Mouse (Mus musculus) small intestine, adult 2 months (tissue): ENCODE results near the gene Bckdhb. TPM values are rescaled to one million over a fixed set of nuclear protein-coding genes. Genes with fewer than 3 reads are reported as not detected.

Source experiments
- H3K27ac ChIP-seq: fragments of 200-500 bp; 2 replicates; pipeline ENCODE4 v1.5.1; 2012; ENCODE audit warnings: low read depth, low read length, control low read depth, inconsistent platforms; ENCODE audit not compliant: insufficient read depth
- H3K27me3 ChIP-seq: fragments of 200-500 bp; 2 replicates; pipeline ENCODE4 v1.6.1; 2012; ENCODE audit warnings: mild to moderate bottlenecking, moderate library complexity, low read length, inconsistent platforms; ENCODE audit not compliant: control insufficient read depth, insufficient read depth
- H3K36me3 ChIP-seq: fragments of 200-500 bp; 2 replicates; pipeline ENCODE4 v1.6.1; 2012; ENCODE audit warnings: mild to moderate bottlenecking, low read length, control low read depth, inconsistent platforms; ENCODE audit not compliant: control insufficient read depth, insufficient read depth
- H3K4me1 ChIP-seq: fragments of 200-500 bp; 2 replicates; pipeline ENCODE4 v1.6.1; 2012; ENCODE audit warnings: low read length, inconsistent platforms, mixed read lengths; ENCODE audit not compliant: control insufficient read depth, insufficient read depth, insufficient read length
- H3K4me3 ChIP-seq: fragments of 200-500 bp; 2 replicates; pipeline ENCODE4 v1.5.1; 2012; ENCODE audit warnings: low read depth, mild to moderate bottlenecking, control low read depth, inconsistent platforms, low read length, moderate library complexity
- CTCF ChIP-seq: fragments of 200-500 bp; IDR thresholded peaks from 2 replicates; pipeline ENCODE4 v1.5.1; 2012; ENCODE audit warnings: low read depth, mild to moderate bottlenecking, control low read depth, inconsistent platforms, low read length, moderate library complexity, mixed read lengths; ENCODE audit not compliant: insufficient replicate concordance, insufficient read length; ENCODE audit errors: extremely low read depth
- POLR2A ChIP-seq: fragments of 200-500 bp; IDR thresholded peaks from 2 replicates; pipeline ENCODE4 v1.6.1; 2012; ENCODE audit warnings: low read depth, mild to moderate bottlenecking, control low read depth, inconsistent platforms, low read length, moderate library complexity
- WGBS: fragments of 180-500 bp; shearing (Covaris S2); methylation state at CpG from one replicate; pipeline ENCODE4 v1.1.7; 2018; 5-methylcytosine and 5-hydroxymethylcytosine counted together
- polyA plus RNA-seq: library from polyadenylated mRNA; depleted of rRNA; stranded (reverse); fragments of >200 nt; gene quantifications from 2 replicates; pipeline ENCODE4 v1.2.3, GENCODE M21; 2012; rRNA removed

The Bckdhb gene
- 2.3 and 3.2 TPM in 2 replicates for polyA plus RNA-seq

DNA sequence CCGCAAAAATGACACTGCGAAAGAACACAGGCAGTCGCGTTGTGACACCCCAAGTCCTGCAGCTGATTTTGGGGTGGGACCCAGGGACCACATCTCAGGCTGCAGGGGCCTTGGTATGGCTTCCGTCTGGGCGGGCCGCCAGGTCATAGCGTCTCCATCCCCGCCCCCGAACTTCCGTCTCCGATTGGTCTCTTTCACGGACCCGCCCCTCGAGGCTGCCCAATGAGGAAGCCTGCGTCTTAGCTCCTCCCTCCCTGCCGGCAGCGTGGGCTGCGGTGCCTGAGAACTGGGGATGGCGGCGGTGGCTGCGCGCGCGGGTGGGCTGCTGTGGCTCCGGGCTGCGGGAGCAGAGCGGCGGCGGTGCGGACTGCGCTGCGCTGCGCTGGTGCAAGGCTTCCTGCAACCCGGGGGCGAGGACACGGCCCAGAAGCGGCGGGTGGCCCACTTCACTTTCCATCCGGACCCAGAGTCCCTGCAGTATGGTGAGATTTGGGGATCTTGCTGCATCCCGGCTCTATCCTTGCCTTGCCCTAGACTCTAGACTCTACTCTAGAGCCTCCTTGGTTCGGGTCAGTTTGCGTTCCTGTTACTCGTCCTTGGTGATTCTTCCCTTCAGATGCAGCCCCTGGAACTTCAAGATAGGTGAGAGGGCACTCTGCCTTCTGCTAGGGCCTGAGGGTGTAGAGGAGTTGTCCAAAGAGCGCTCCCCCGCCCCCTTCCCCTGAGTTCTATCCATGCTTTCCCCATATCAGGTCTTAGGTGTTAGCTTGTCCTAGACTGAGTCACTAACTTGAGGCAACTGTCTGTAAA is at the start of gene Bckdhb:
Gene Bckdhb (plus strand): TSS at position 268 of the 810 bp plus-strand sequence.
- Histone ChIP-seq H3K27me3 (no peaks in the 10 kb centered on the region), H3K27ac (no peak within 1 kb of the TSS), H3K36me3 (no peaks in the 10 kb centered on the region), H3K4me3 (peak within 1 kb of the TSS; percentile 93), H3K4me1 (peaks cover 3% of the 10 kb centered on the region; the same call in 1 of the 2 replicates)
- no peak; the same call in 1 of the 2 replicates for TF ChIP-seq POLR2A
- 1% methylated on average over 46 of the region's 46 CpGs for WGBS

- H3K27me3 ChIP-seq = no peaks in the 10 kb centered on the region
- H3K36me3 ChIP-seq = no peaks in the 10 kb centered on the region
- no peak overlapping the region for H3K4me3 ChIP-seq
- 79% methylated on average over 6 of the region's 6 CpGs for WGBS
- no peak overlapping the region for H3K27ac ChIP-seq
- no peaks in the 10 kb centered on the region for H3K4me1 ChIP-seq
- no peak for TF ChIP-seq CTCF
- no peak for TF ChIP-seq POLR2A
These were observed 42.8 kb upstream of the Bckdhb start for GRCm38 (mm10) chr9:83882191-83882590.

DNA sequence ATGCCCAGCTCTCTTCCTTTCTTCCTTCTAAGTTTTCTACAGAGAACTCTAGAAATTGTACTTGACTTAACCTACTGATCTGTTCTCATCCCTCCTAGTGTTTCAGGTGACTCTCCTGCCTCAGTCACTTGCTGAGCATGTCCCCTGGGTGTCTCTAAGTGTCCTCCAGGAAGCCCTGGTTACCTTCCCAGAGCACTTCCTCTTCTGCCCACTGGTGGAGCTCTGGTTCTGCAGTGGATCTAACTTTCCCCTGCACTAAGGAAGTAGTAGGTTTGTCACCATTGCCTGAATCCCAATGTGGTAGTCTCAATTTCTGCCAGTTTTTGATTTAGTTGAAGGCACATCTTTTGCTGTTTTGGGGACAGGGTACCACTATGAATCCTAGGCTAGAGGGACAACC is 38.8 kb upstream of the Bckdhb start:
- Histone ChIP-seq H3K4me3 (no peak overlapping the region), H3K4me1 (no peaks in the 10 kb centered on the region), H3K27me3 (no peaks in the 10 kb centered on the region), H3K36me3 (no peaks in the 10 kb centered on the region), H3K27ac (no peak overlapping the region)
- no peak for TF ChIP-seq POLR2A
- TF ChIP-seq CTCF = no peak

DNA sequence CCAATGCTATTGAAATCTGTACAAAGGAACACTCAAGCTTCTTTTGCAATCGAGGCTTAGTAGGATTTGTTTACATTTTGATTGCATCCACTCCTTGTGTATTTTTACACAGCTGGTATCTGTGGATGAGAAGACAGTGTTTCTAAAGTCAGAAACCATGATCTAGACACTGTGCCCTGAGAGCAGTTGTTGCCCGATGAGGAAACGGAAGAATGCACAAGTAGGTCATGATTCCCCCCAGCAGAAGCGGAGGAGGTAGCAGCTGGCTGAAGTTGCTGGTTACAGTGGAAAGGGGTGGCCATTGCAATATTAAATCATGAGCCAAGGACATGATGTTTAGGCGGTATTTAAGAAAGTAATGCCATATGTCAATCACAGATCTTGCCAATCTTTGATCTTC is 36.7 kb upstream of the Bckdhb start:
- Histone ChIP-seq H3K4me1 (no peaks in the 10 kb centered on the region), H3K27ac (no peak overlapping the region), H3K4me3 (no peak overlapping the region), H3K36me3 (no peaks in the 10 kb centered on the region), H3K27me3 (no peaks in the 10 kb centered on the region)
- TF ChIP-seq POLR2A (no peak), CTCF (no peak)
- 75% methylated on average over 5 of the region's 5 CpGs for WGBS

- TF ChIP-seq CTCF (no peak), POLR2A (no peak)
- Histone ChIP-seq H3K4me3 (no peak overlapping the region), H3K36me3 (no peaks in the 10 kb centered on the region), H3K27me3 (no peaks in the 10 kb centered on the region), H3K4me1 (no peaks in the 10 kb centered on the region), H3K27ac (no peak overlapping the region)
- 59% methylated on average over 8 of the region's 8 CpGs for WGBS
These were observed 31.9 kb upstream of the Bckdhb start for GRCm38 (mm10) chr9:83893073-83893472.

- Histone ChIP-seq H3K4me3 (no peak overlapping the region), H3K27ac (no peak overlapping the region), H3K27me3 (no peaks in the 10 kb centered on the region), H3K4me1 (no peaks in the 10 kb centered on the region), H3K36me3 (no peaks in the 10 kb centered on the region)
- TF ChIP-seq CTCF (no peak), POLR2A (no peak)
- WGBS = 63% methylated on average over 4 of the region's 4 CpGs
These were observed 31.1 kb upstream of the Bckdhb start for GRCm38 (mm10) chr9:83893767-83894330.

- Histone ChIP-seq H3K4me3 (no peak overlapping the region), H3K27me3 (no peaks in the 10 kb centered on the region), H3K36me3 (no peaks in the 10 kb centered on the region), H3K27ac (no peak overlapping the region), H3K4me1 (no peaks in the 10 kb centered on the region)
- no peak for TF ChIP-seq CTCF
- no peak for TF ChIP-seq POLR2A
- WGBS = 77% methylated on average over 2 of the region's 2 CpGs
These were observed 22.9 kb upstream of the Bckdhb start for GRCm38 (mm10) chr9:83902086-83902485.
